ENCODE assay signal across 9 mouse cellular contexts in genomic region chr9:42324640-42325394, GRCm38 (mm10).
A peak's percentile ranks its signal among the peaks of the same experiment; 100 is the strongest.
DNase-seq lines count a peak whose midpoint lies in the region; ATAC-seq and TF ChIP-seq lines count a peak whose summit lies in the region.
"Had no signal": no experiment of that assay in that cellular context is flagged by ENCODE, and none has a peak within 500 bp of the region (broad histone marks: within the 10 kb centered on the region; RNA-seq: fewer than 3 reads in every experiment).

No protein-coding gene starts in this region.

- H3K27ac ChIP-seq in heart, embryonic 10.5 days: no peak overlapping the region
- H3K27ac ChIP-seq in testis, adult 2 months (ENCODE audit: control insufficient read depth, insufficient read depth, low read depth, low read length): no peak overlapping the region
- H3K27ac ChIP-seq in limb, embryonic 13.5 days: no peak overlapping the region

- H3K4me2 ChIP-seq in limb, embryonic 13.5 days (replicated peaks): peak overlapping the region; percentile 38

- no peaks in the 10 kb centered on the region for H3K36me3 ChIP-seq in heart, embryonic 10.5 days
- no peaks in the 10 kb centered on the region for H3K36me3 ChIP-seq in testis, adult 2 months (ENCODE audit: control insufficient read depth, insufficient read depth, low read length)
- H3K36me3 ChIP-seq in limb, embryonic 13.5 days: no peaks in the 10 kb centered on the region

- intact Hi-C loops in heart, postnatal 36 days (cut with DNase I): loop anchor here (5.0 to 10.0 kb wide), 3 partner anchors 247 to 460 kb away; no protein-coding TSS in a partner anchor

- peak; percentile 45; the same call in 1 of the 2 replicates for TF ChIP-seq CTCF in testis, adult 2 months (IDR thresholded peaks at IDR 0.05; ENCODE audit: control insufficient read depth, insufficient read depth, insufficient replicate concordance, low read depth, low read length)

- no peak overlapping the region for H3K9ac ChIP-seq in limb, embryonic 13.5 days

- 45% methylated on average over 29 of the region's 29 CpGs for WGBS in heart, embryonic 10.5 days
- 58% methylated on average over 29 of the region's 29 CpGs for WGBS in limb, embryonic 13.5 days

- 0 out of 2 replicates have a peak overlapping the region, but pooled peaks have one; percentile 8 for H3K4me3 ChIP-seq in heart, embryonic 10.5 days
- H3K4me3 ChIP-seq in testis, adult 2 months (ENCODE audit: control insufficient read depth, low read depth, low read length): peak overlapping the region; percentile 1; the same call in 1 of the 2 replicates
- H3K4me3 ChIP-seq in limb, embryonic 13.5 days: no peak overlapping the region

- peaks cover 31% of the 10 kb centered on the region for H3K27me3 ChIP-seq in heart, embryonic 10.5 days (ENCODE audit: insufficient read depth, poor library complexity, severe bottlenecking)
- no peaks in the 10 kb centered on the region for H3K27me3 ChIP-seq in testis, adult 2 months (ENCODE audit: control insufficient read depth, insufficient read depth, low read length)
- peaks cover 17% of the 10 kb centered on the region for H3K27me3 ChIP-seq in limb, embryonic 13.5 days

- no peaks in the 10 kb centered on the region for H3K4me1 ChIP-seq in heart, embryonic 10.5 days
- peaks cover 6% of the 10 kb centered on the region; the same call in 1 of the 2 replicates for H3K4me1 ChIP-seq in testis, adult 2 months (ENCODE audit: control insufficient read depth, insufficient read depth, low read length)
- no peaks in the 10 kb centered on the region for H3K4me1 ChIP-seq in limb, embryonic 13.5 days

- no peak for ATAC-seq in limb, embryonic 13.5 days (ENCODE audit: low FRiP score, low read depth)

- H3K9me3 ChIP-seq in heart, embryonic 10.5 days: no peaks in the 10 kb centered on the region
- H3K9me3 ChIP-seq in limb, embryonic 13.5 days: no peaks in the 10 kb centered on the region

- no peak for TF ChIP-seq POLR2A in testis, adult 2 months (IDR thresholded peaks at IDR 0.05; ENCODE audit: control insufficient read depth, low read depth, low read length)

- peak; percentile 64 for DNase-seq in heart, embryonic 10.5 days (ENCODE audit: low spot score)
- no peak for DNase-seq in heart, postnatal 36 days
- no peak for DNase-seq in testis, postnatal 10 days (ENCODE audit: low spot score)
- DNase-seq in natural killer cell, adult 2 months (ENCODE audit: low spot score in 2 of 2): no peak
- DNase-seq in layer of hippocampus, adult 11-12 months (ENCODE audit: low spot score): no peak
- no peak for DNase-seq in T-cell, adult 2 months (ENCODE audit: low spot score)
- DNase-seq: cerebellum, adult 11 months had no signal
